Mouse (Mus musculus): ENCODE results near the gene Shisa5.

GRCm38 (mm10) chr9:109101933-109102445, 63.6 kb downstream of the Shisa5 start:
- TF ChIP-seq CTCF (conservative IDR thresholded peaks at IDR 0.05 in 1 of 2, IDR thresholded peaks at IDR 0.05 in 1 of 2; ENCODE audit: low read depth in 2 of 2, low read length in 2 of 2) (no peak), ZKSCAN1 (IDR thresholded peaks at IDR 0.05; ENCODE audit: borderline replicate concordance, low read depth, low read length) (no peak), MEF2A (IDR thresholded peaks at IDR 0.05; ENCODE audit: borderline replicate concordance, low read depth, low read length) (no peak), E2F4 (IDR thresholded peaks at IDR 0.05; ENCODE audit: insufficient replicate concordance, low read depth, low read length) (no peak), GABPA (IDR thresholded peaks at IDR 0.05; ENCODE audit: insufficient replicate concordance, low read depth, low read length) (no peak), BHLHE40 (IDR thresholded peaks at IDR 0.05; ENCODE audit: low read depth, low read length) (no peak), USF1 (IDR thresholded peaks at IDR 0.05; ENCODE audit: low read depth, low read length) (no peak), RAD21 (IDR thresholded peaks at IDR 0.05; ENCODE audit: low read depth, low read length) (no peak), ZMIZ1 (IDR thresholded peaks at IDR 0.05; ENCODE audit: low read depth, low read length) (no peak), EP300 (IDR thresholded peaks at IDR 0.05; ENCODE audit: low read length) (no peak), POLR2A (IDR thresholded peaks at IDR 0.05; ENCODE audit: low read depth, low read length) (no peak), ETS1 (conservative IDR thresholded peaks at IDR 0.05; ENCODE audit: low read depth, low read length) (no peak), SMC3 (IDR thresholded peaks at IDR 0.05; ENCODE audit: low read depth, low read length) (no peak)
